Mouse (Mus musculus) liver, embryonic 16.5 days (tissue): Measurements from ENCODE around the gene Psmc6. TPM values are rescaled to one million over a fixed set of nuclear protein-coding genes. Genes with fewer than 3 reads are reported as not detected.

Experiments used
- ATAC-seq: fragments of 200-750 bp; cut with Nextera tagmentation; 2 replicates; pipeline ENCODE4 v1.8.0; 2017; ENCODE audit warnings: low read depth, mild to moderate bottlenecking, moderate number of reproducible peaks, moderate library complexity
- H3K27ac ChIP-seq: fragments of 300-500 bp; sonication (generic); 2 replicates; pipeline ENCODE4 v1.5.1; 2014; ENCODE audit warnings: mild to moderate bottlenecking, low read length
- H3K27me3 ChIP-seq: fragments of 300-500 bp; sonication (generic); 2 replicates; pipeline ENCODE4 v1.6.1; 2014; ENCODE audit warnings: low read depth, low read length, mixed read lengths; ENCODE audit not compliant: control insufficient read depth, insufficient read depth
- H3K36me3 ChIP-seq: fragments of 300-500 bp; sonication (generic); 2 replicates; pipeline ENCODE4 v1.6.1; 2014; ENCODE audit warnings: mild to moderate bottlenecking; ENCODE audit not compliant: control insufficient read depth, insufficient read depth
- H3K4me1 ChIP-seq: fragments of 300-500 bp; sonication (generic); 2 replicates; pipeline ENCODE4 v1.6.1; 2014; ENCODE audit warnings: low read depth, low read length, mixed read lengths; ENCODE audit not compliant: control insufficient read depth
- H3K4me2 ChIP-seq: fragments of 300-500 bp; sonication (generic); 2 replicates; pipeline ENCODE4 v1.6.1; 2014; ENCODE audit warnings: low read depth, low read length, mixed read lengths
- H3K4me3 ChIP-seq: fragments of 300-500 bp; sonication (generic); 2 replicates; pipeline ENCODE4 v1.5.1; 2014; ENCODE audit warnings: low read depth, mild to moderate bottlenecking, low read length
- H3K9ac ChIP-seq: fragments of 300-500 bp; sonication (generic); 2 replicates; pipeline ENCODE4 v1.6.1; 2014; ENCODE audit warnings: low read depth, low read length
- H3K9me3 ChIP-seq: fragments of 300-500 bp; sonication (generic); replicated peaks from 2 replicates; pipeline ENCODE4 v1.6.1; 2016; ENCODE audit warnings: low read length; ENCODE audit not compliant: control insufficient read depth
- WGBS: fragments of 180-500 bp; shearing (Covaris S2); extraction: QIAGEN DNeasy Blood & Tissue Kit; methylation state at CpG from one replicate; pipeline ENCODE4 v1.1.7; 2014; ENCODE audit not compliant: insufficient replicate concordance; 5-methylcytosine and 5-hydroxymethylcytosine counted together
- polyA plus RNA-seq: library from polyadenylated mRNA; unstranded; fragments of >200 nt; fragmentation: Nextera tagmentation; extraction: Ambion mirVana; gene quantifications from 2 replicates; pipeline ENCODE4 v1.2.1, GENCODE M21; 2015

Gene Psmc6
- polyA plus RNA-seq = 70.8 and 80.2 TPM in 2 replicates

DNA sequence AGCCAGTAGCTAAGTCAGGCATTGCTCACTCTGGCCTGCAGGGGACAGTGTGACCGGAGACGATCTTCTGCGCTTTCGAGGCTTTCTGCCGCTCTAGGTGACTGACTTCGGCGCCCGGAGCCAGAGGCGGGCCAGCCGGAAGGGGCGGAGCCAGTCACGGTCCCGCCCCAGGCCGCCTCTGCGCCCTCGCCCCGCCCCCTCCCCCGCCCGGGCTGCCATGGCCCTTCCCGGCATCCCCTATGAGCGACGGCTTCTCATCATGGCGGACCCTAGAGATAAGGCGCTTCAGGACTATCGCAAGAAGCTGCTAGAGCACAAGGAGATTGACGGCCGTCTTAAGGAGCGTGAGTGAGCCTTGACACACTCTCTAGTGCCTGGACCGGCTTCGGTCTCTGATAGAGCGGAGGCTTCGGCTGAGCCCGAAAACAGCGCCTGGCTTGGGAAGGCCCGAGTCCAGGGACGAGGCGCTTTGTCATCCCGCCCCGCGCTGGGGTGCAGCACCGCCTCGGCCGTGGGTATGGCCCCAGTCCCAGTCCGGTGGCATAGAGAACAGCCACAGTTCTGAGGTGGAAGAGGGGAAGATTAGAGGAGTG is at the start of gene Psmc6:
TSS of gene Psmc6 (plus strand) at position 200 of the 593 bp plus-strand sequence.
- WGBS = under 1% methylated on average over 44 of the region's 44 CpGs

DNA sequence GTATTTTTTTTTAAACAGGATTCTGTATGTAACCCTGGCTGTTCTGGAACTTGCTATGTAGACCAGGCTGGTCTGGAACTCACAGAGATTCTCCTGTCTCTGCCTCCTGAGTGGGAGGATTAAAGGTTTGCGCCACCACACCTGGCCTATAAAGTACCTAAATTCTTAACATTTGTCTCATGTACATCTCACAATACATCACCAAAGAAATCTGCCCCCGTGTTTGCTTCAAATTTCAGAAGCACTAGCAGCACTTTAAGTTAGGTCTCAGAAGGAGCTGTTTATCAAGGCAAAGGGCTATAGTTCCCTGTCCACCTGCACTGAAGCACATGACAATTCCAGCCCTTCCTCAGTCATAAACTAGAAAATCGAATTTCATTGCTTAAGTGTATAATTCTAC is 47.5 kb upstream of the Psmc6 start:
- no peak overlapping the region for H3K4me3 ChIP-seq
- H3K9me3 ChIP-seq = no peaks in the 10 kb centered on the region
- 67% methylated on average over 3 of the region's 3 CpGs for WGBS
- no peaks in the 10 kb centered on the region for H3K27me3 ChIP-seq
- H3K9ac ChIP-seq = no peak overlapping the region
- no peaks in the 10 kb centered on the region for H3K4me1 ChIP-seq
- H3K36me3 ChIP-seq = peaks cover 5% of the 10 kb centered on the region
- H3K4me2 ChIP-seq = no peak overlapping the region
- ATAC-seq = no peak
- no peak overlapping the region for H3K27ac ChIP-seq

More for the DNA sequence above, at the start of gene Psmc6:
- Histone ChIP-seq H3K4me1 (peaks cover 12% of the 10 kb centered on the region), H3K9ac (peak within 1 kb of the TSS; percentile 96), H3K4me3 (peak within 1 kb of the TSS; percentile 99), H3K36me3 (peaks cover 15% of the 10 kb centered on the region), H3K27ac (peak within 1 kb of the TSS; percentile 98), H3K9me3 (no peaks in the 10 kb centered on the region), H3K27me3 (no peaks in the 10 kb centered on the region), H3K4me2 (peak within 1 kb of the TSS; percentile 64)
- ATAC-seq = peak; percentile 92

- H3K36me3 ChIP-seq = peaks cover 34% of the 10 kb centered on the region
- no peak overlapping the region for H3K4me3 ChIP-seq
- H3K4me1 ChIP-seq = no peaks in the 10 kb centered on the region
- WGBS = 72% methylated on average over 4 of the region's 4 CpGs
- ATAC-seq = no peak
- no peaks in the 10 kb centered on the region for H3K9me3 ChIP-seq
- H3K4me2 ChIP-seq = no peak overlapping the region
- no peaks in the 10 kb centered on the region for H3K27me3 ChIP-seq
- H3K27ac ChIP-seq = no peak overlapping the region
- no peak overlapping the region for H3K9ac ChIP-seq
Measured at GRCm38 (mm10) chr14:45291608-45292007, 38.0 kb upstream of the Psmc6 start.

DNA sequence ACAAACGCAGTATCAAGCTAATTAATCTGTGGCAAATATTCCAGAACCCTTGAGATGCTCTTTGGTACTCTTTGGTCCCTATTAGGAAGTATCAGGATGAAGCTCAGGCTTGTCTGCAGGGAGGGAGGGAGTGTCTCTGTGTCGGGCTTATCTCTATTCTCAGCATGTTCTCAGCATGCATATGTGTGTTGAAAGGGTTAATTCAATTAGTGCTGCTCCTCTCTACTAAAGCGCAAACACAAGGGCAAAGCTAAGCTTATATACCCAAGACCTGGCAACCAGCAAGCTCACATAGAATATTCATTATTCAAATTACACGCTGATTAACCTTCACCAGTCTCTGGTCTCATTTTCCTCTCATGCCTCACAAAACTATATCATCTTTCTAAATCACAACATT is 25.6 kb upstream of the Psmc6 start:
- H3K4me3 ChIP-seq = no peak overlapping the region
- H3K36me3 ChIP-seq = peaks cover 40% of the 10 kb centered on the region
- no peak overlapping the region for H3K4me2 ChIP-seq
- no peaks in the 10 kb centered on the region for H3K9me3 ChIP-seq
- no peak for ATAC-seq
- WGBS = 59% methylated on average over 4 of the region's 4 CpGs
- no peak overlapping the region for H3K27ac ChIP-seq
- H3K9ac ChIP-seq = no peak overlapping the region
- peaks cover 6% of the 10 kb centered on the region; the same call in 1 of the 2 replicates for H3K4me1 ChIP-seq
- H3K27me3 ChIP-seq = no peaks in the 10 kb centered on the region

DNA sequence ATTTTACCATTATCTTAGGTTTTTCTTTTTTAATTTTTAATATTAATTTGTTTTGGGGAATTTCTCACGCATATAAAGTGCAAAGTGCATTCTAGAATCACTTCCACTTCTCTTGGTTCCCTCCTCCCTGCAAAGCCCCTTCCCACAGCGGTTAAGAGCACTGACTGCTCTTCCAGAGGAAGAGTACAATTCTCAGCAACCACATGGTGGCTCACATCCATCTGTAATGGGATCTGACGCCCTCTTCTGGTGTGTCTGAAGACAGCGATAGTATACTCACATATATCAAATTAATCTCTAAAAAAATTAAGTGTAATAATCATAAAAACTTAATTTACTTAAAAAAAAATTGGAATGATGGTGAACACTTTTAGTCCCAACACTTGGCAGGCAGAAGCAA is 25.2 kb upstream of the Psmc6 start:
- Histone ChIP-seq H3K4me1 (peaks cover 6% of the 10 kb centered on the region; the same call in 1 of the 2 replicates), H3K27me3 (no peaks in the 10 kb centered on the region), H3K9ac (no peak overlapping the region), H3K27ac (no peak overlapping the region), H3K36me3 (peaks cover 36% of the 10 kb centered on the region), H3K4me3 (no peak overlapping the region), H3K9me3 (no peaks in the 10 kb centered on the region), H3K4me2 (no peak overlapping the region)
- WGBS = 76% methylated on average over 4 of the region's 4 CpGs
- no peak for ATAC-seq

DNA sequence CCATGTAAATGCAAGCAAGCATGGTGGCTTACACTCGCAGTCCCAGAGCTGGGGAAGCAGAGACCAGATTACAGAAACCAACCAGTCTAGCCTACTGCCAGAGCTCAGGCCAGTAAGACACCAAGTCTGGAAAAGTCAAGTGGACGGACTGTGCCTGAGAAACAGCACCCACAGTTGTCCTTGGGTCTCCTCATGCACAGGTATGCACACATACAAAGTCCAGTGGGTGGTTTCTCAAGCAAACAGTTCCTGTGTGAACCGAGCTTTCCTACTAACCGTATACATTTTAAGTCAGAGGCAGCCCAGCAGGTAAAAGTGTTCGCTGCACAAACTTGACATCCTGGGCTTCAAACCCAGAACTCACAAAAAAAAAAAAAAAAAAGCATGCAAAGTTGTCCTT is 23.7 kb upstream of the Psmc6 start:
- WGBS = 72% methylated on average over 5 of the region's 5 CpGs
- H3K27ac ChIP-seq = peak overlapping the region; percentile 61; the same call in 1 of the 2 replicates
- ATAC-seq = peak; percentile 79

DNA sequence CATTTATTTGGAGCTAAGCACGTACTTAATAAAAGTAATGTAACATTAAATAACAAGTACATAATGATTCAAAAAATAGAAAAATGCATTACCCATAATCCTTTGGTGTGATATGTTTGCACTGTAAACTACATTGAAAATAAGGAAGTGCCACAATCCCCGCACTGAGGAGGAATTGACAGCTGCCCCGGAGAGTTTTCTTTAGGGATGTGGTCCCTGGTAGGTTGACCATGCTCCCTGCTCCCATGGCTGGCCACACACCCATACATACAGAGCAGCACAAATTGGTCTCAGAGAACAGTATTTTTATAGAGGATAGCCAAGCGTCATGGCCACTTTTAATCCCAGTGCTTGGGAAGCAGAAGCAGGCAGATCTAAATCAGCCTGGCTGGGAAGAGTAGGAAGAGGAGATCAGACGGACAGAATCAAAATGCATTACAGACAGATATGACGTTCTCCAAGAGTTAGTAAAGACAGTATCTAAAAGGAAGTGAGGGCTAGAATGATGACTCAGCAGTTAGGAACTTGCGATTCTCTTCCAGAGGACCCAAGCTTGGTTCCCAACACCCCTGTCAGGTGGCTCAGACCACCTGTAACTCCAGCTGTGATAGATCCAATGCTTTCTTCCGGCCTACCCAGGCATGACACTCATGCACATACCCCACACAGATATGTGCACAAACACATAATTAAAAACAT is 21.8 kb upstream of the Psmc6 start:
- H3K27me3 ChIP-seq = no peaks in the 10 kb centered on the region
- no peaks in the 10 kb centered on the region for H3K9me3 ChIP-seq
- H3K4me1 ChIP-seq = peaks cover 6% of the 10 kb centered on the region; the same call in 1 of the 2 replicates
- peaks cover 11% of the 10 kb centered on the region for H3K36me3 ChIP-seq
- no peak overlapping the region for H3K9ac ChIP-seq
- no peak for ATAC-seq
- no peak overlapping the region for H3K4me2 ChIP-seq
- 51% methylated on average over 8 of the region's 8 CpGs for WGBS
- no peak overlapping the region for H3K4me3 ChIP-seq
- no peak overlapping the region for H3K27ac ChIP-seq

More for the DNA sequence above, 23.7 kb upstream of the Psmc6 start:
- no peaks in the 10 kb centered on the region for H3K9me3 ChIP-seq
- H3K9ac ChIP-seq = no peak overlapping the region
- H3K4me2 ChIP-seq = no peak overlapping the region
- peaks cover 28% of the 10 kb centered on the region for H3K36me3 ChIP-seq
- no peak overlapping the region for H3K4me3 ChIP-seq
- peaks cover 6% of the 10 kb centered on the region; the same call in 1 of the 2 replicates for H3K4me1 ChIP-seq
- no peaks in the 10 kb centered on the region for H3K27me3 ChIP-seq

- no peak overlapping the region for H3K9ac ChIP-seq
- H3K4me2 ChIP-seq = no peak overlapping the region
- H3K27ac ChIP-seq = no peak overlapping the region
- no peaks in the 10 kb centered on the region for H3K9me3 ChIP-seq
- H3K27me3 ChIP-seq = no peaks in the 10 kb centered on the region
- H3K36me3 ChIP-seq = peaks cover 5% of the 10 kb centered on the region
- H3K4me3 ChIP-seq = no peak overlapping the region
- ATAC-seq = no peak
- peaks cover 6% of the 10 kb centered on the region for H3K4me1 ChIP-seq
- WGBS = 81% methylated on average over 13 of the region's 13 CpGs
Measured at GRCm38 (mm10) chr14:45309646-45310045, 19.9 kb upstream of the Psmc6 start.

DNA sequence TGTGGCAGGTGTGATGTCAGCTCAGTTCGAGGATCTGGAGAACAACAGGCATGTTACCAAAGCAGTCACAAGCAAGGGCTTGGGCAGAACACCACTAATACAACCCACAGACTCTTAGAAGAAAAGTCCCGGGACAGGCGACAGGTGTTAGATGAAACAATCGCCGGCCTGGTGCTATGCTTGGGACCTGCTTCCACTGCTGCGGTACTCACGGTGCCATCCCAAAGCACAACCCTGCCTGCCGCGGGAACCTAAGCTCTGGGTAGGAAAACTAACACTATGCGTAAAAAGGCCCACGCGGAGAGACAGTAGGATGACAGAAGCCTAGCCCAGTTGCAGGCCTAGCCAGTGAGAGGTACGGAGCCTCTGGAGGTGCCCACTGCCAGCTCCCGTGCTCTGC is 19.5 kb upstream of the Psmc6 start:
- Histone ChIP-seq H3K9ac (no peak overlapping the region), H3K36me3 (peaks cover 4% of the 10 kb centered on the region), H3K4me3 (no peak overlapping the region), H3K4me2 (no peak overlapping the region), H3K4me1 (peaks cover 6% of the 10 kb centered on the region), H3K9me3 (no peaks in the 10 kb centered on the region), H3K27me3 (no peaks in the 10 kb centered on the region), H3K27ac (no peak overlapping the region)
- no peak for ATAC-seq
- 86% methylated on average over 14 of the region's 14 CpGs for WGBS
